Comparison of ENCODE assay signal across 28 mouse cellular contexts in the genomic region with DNA sequence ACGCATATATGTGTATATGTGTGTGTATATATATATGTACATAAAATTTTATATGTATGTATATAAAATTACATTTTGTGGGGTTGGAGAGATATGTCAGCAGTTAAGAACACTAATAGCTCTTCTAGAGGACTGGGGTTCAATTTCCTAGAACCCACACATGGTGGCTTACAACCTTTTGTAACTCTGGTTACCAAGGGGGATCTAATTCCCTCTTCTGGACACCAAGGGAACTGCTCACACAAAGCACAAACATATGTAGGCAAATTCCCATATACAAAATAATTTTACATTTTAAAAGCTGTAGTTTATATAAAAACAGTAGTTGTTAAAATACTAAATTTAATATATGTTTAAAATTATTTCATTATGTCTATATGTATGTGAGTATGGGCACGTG. TPM values are rescaled to one million over a fixed set of nuclear protein-coding genes. Genes with fewer than 3 reads are reported as not detected.
DNase-seq lines count a peak whose midpoint lies in the region; ATAC-seq and TF ChIP-seq lines count a peak whose summit lies in the region.
"Had no signal": no experiment of that assay in that cellular context is flagged by ENCODE, and none has a peak within 500 bp of the region (broad histone marks: within the 10 kb centered on the region; RNA-seq: fewer than 3 reads in every experiment).

No protein-coding gene starts in this region.

- TF ChIP-seq CTCF in gastrocnemius, adult 2 months (IDR thresholded peaks at IDR 0.05) = 0 out of 2 replicates have a peak, but pooled peaks have one; percentile 6
- TF ChIP-seq CTCF in lung, embryonic 14.5 days (IDR thresholded peaks at IDR 0.05; ENCODE audit: low read depth) = 0 out of 2 replicates have a peak, but pooled peaks have one; percentile 3

- intact Hi-C loops in gastrocnemius, adult 2 months (cut with DNase I) = no loop called here
- intact Hi-C loops in gastrocnemius, postnatal 14 days (cut with DNase I; ENCODE audit: low total_unique reads) = no loop called here

- H3K4me2 ChIP-seq in lung, embryonic 14.5 days = no peak overlapping the region
- H3K4me2 ChIP-seq: forebrain, embryonic 13.5 days; heart, embryonic 11.5 days; hindbrain, embryonic 13.5 days; limb, embryonic 13.5 days; liver, embryonic 12.5 days; neural tube, embryonic 12.5 days; stomach, embryonic 15.5 days had no signal

- no peaks in the 10 kb centered on the region for H3K36me3 ChIP-seq in lung, embryonic 14.5 days (ENCODE audit: insufficient read depth)
- H3K36me3 ChIP-seq: hindbrain, embryonic 13.5 days; limb, embryonic 13.5 days; midbrain, embryonic 10.5 days; neural tube, embryonic 12.5 days; stomach, embryonic 15.5 days had no signal

- no peak for DNase-seq in gastrocnemius, adult 2 months
- no peak for DNase-seq in gastrocnemius, postnatal 14 days
- no peak for DNase-seq in lung, embryonic 14.5 days
- DNase-seq in lung, adult 18-20 months = no peak
- peak; percentile 21 for DNase-seq in R1 (ENCODE audit: low read depth, low spot score)
- DNase-seq in spleen, postnatal 4 days (ENCODE audit: low spot score in 2 of 2) = no peak
- no peak for DNase-seq in adrenal gland, postnatal 14 days
- DNase-seq: adrenal gland, postnatal 36 days; cerebellum, adult 8-10 months; cerebellum, postnatal 25 days; gastrocnemius, postnatal 25 days; heart, postnatal 4 days; kidney, adult 11 months; kidney, postnatal 14 days; lung, adult 2 months; lung, postnatal 14 days; thymus, postnatal 14 days had no signal

- H3K27ac ChIP-seq in gastrocnemius, adult 2 months = no peak overlapping the region
- H3K27ac ChIP-seq in lung, embryonic 14.5 days (ENCODE audit: low read depth) = no peak overlapping the region
- H3K27ac ChIP-seq: forebrain, embryonic 13.5 days; hindbrain, embryonic 13.5 days; limb, embryonic 13.5 days; liver, embryonic 12.5 days; midbrain, embryonic 10.5 days; neural tube, embryonic 12.5 days; stomach, embryonic 15.5 days had no signal

- no peaks in the 10 kb centered on the region for H3K27me3 ChIP-seq in lung, embryonic 14.5 days (ENCODE audit: insufficient read depth, low read length)
- H3K27me3 ChIP-seq: forebrain, embryonic 13.5 days; hindbrain, embryonic 13.5 days; limb, embryonic 13.5 days; liver, embryonic 12.5 days; neural tube, embryonic 12.5 days; stomach, embryonic 15.5 days had no signal

- no peaks in the 10 kb centered on the region for H3K9me3 ChIP-seq in lung, embryonic 14.5 days (ENCODE audit: low read depth, low read length)
- H3K9me3 ChIP-seq: forebrain, embryonic 13.5 days; hindbrain, embryonic 13.5 days; limb, embryonic 13.5 days; liver, embryonic 12.5 days; midbrain, embryonic 10.5 days; neural tube, embryonic 12.5 days; stomach, embryonic 15.5 days had no signal

- 85% methylated on average over 2 of the region's 2 CpGs for WGBS in lung, embryonic 14.5 days

- H3K4me3 ChIP-seq in gastrocnemius, adult 2 months = no peak overlapping the region
- no peak overlapping the region for H3K4me3 ChIP-seq in lung, embryonic 14.5 days (ENCODE audit: low read depth, low read length)
- H3K4me3 ChIP-seq: forebrain, embryonic 13.5 days; hindbrain, embryonic 13.5 days; limb, embryonic 13.5 days; liver, embryonic 12.5 days; midbrain, embryonic 10.5 days; myocyte; neural tube, embryonic 12.5 days; stomach, embryonic 15.5 days had no signal

- no peak overlapping the region for H3K9ac ChIP-seq in lung, embryonic 14.5 days
- H3K9ac ChIP-seq: forebrain, embryonic 13.5 days; hindbrain, embryonic 13.5 days; limb, embryonic 13.5 days; liver, embryonic 12.5 days; neural tube, embryonic 12.5 days; stomach, embryonic 15.5 days had no signal

- H3K4me1 ChIP-seq in lung, embryonic 14.5 days (ENCODE audit: insufficient read depth) = no peaks in the 10 kb centered on the region
- H3K4me1 ChIP-seq: limb, embryonic 13.5 days; midbrain, embryonic 10.5 days; neural tube, embryonic 12.5 days; stomach, embryonic 15.5 days had no signal

- no peak for ATAC-seq in lung, embryonic 14.5 days (ENCODE audit: insufficient read depth)
- ATAC-seq: CD4-positive, CD25-positive, alpha-beta regulatory T cell, adult 4 months; forebrain, embryonic 13.5 days; liver, embryonic 12.5 days; midbrain, embryonic 16.5 days had no signal

RNA-seq across cellular contexts. Expression of a gene that starts 37.4 kb away (rescaled TPM):
- 10 to 100 TPM; 15.3 to 21.8 TPM for total RNA-seq in gastrocnemius, adult 2 months (2021)
- 10 to 100 TPM; 14.7 to 17.0 TPM for total RNA-seq in gastrocnemius, postnatal 14 days (2021)
- 200 and 220 TPM in 2 replicates for polyA plus RNA-seq in lung, embryonic 14.5 days (2014; fragmentation: Nextera tagmentation; extraction: Ambion mirVana)
- 41.7 and 42.2 TPM in 2 replicates for total RNA-seq in adrenal gland, postnatal 14 days (2021)
